Mouse (Mus musculus) heart, embryonic 14.5 days (tissue): ENCODE results near the gene Cyb561d2. TPM values are rescaled to one million over a fixed set of nuclear protein-coding genes. Genes with fewer than 3 reads are reported as not detected.
"Not testable (repeated sequence)": the region's sequence is repeated elsewhere in the genome, so short reads cannot be mapped to it uniquely, and the experiment has no call there.

Experiments used
- ATAC-seq: fragments of 200-750 bp; cut with Nextera tagmentation; 2 replicates; pipeline ENCODE4 v1.8.0; 2017; ENCODE audit warnings: low read depth, moderate TSS enrichment; ENCODE audit not compliant: insufficient number of reproducible peaks, insufficient read depth, low FRiP score
- H3K27ac ChIP-seq, 2 experiments: fragments of 200-500 bp in 1 of 2; fragments of 300-500 bp in 1 of 2; sonication (generic) in 1 of 2; replicated peaks in 1 of 2; 2 replicates each; pipeline ENCODE4 v1.5.1; 2012 to 2014; ENCODE audit warnings: low read depth in 2 of 2, low read length in 2 of 2, control low read depth in 1 of 2, mild to moderate bottlenecking in 1 of 2, mixed read lengths in 1 of 2; ENCODE audit not compliant: control insufficient read depth in 1 of 2, insufficient read depth in 1 of 2
- H3K27me3 ChIP-seq: fragments of 300-500 bp; sonication (generic); 2 replicates; pipeline ENCODE4 v1.6.1; 2014; ENCODE audit warnings: mild to moderate bottlenecking, low read length, control low read depth; ENCODE audit not compliant: control insufficient read depth, insufficient read depth
- H3K36me3 ChIP-seq: fragments of 300-500 bp; sonication (generic); 2 replicates; pipeline ENCODE4 v1.6.1; 2014; ENCODE audit warnings: mild to moderate bottlenecking, control low read depth, low read length, mixed read lengths; ENCODE audit not compliant: control insufficient read depth, insufficient read depth
- H3K4me1 ChIP-seq, 2 experiments: fragments of 200-500 bp in 1 of 2; fragments of 300-500 bp in 1 of 2; sonication (generic) in 1 of 2; 2 replicates each; pipeline ENCODE4 v1.6.1; 2012 to 2014; ENCODE audit warnings: low read length in 2 of 2, control low read depth in 1 of 2, mixed read lengths in 1 of 2; ENCODE audit not compliant: control insufficient read depth in 2 of 2, insufficient read depth in 2 of 2
- H3K4me2 ChIP-seq: fragments of 300-500 bp; sonication (generic); 2 replicates; pipeline ENCODE4 v1.6.1; 2014; ENCODE audit warnings: mild to moderate bottlenecking, low read length
- H3K4me3 ChIP-seq, 2 experiments: fragments of 200-500 bp in 1 of 2; fragments of 300-500 bp in 1 of 2; sonication (generic) in 1 of 2; 2 replicates each; pipeline ENCODE4 v1.5.1; 2012 to 2014; ENCODE audit warnings: low read length in 2 of 2, mild to moderate bottlenecking in 2 of 2, control low read depth in 1 of 2, low read depth in 1 of 2, moderate library complexity in 1 of 2; ENCODE audit not compliant: control insufficient read depth in 1 of 2, insufficient read depth in 1 of 2
- H3K9ac ChIP-seq: fragments of 300-500 bp; sonication (generic); 2 replicates; pipeline ENCODE4 v1.6.1; 2014; ENCODE audit warnings: mild to moderate bottlenecking, low read length
- H3K9me3 ChIP-seq: fragments of 300-500 bp; sonication (generic); 2 replicates; pipeline ENCODE4 v1.6.1; 2016; ENCODE audit warnings: low read length, control low read depth; ENCODE audit not compliant: control insufficient read depth
- WGBS: fragments of 180-500 bp; shearing (Covaris S2); extraction: QIAGEN DNeasy Blood & Tissue Kit; methylation state at CpG from one replicate; pipeline ENCODE4 v1.1.7; 2014; 5-methylcytosine and 5-hydroxymethylcytosine counted together
- polyA plus RNA-seq: library from polyadenylated mRNA; unstranded; fragments of >200 nt; fragmentation: Nextera tagmentation; extraction: Ambion mirVana; gene quantifications from 2 replicates; pipeline ENCODE4 v1.2.1, GENCODE M21; 2014

The Cyb561d2 gene
- polyA plus RNA-seq, 1 experiment from 2014 or later = 22.8 TPM

- ATAC-seq = peak; percentile 3; the same call in 1 of the 2 replicates
- H3K27ac ChIP-seq = peak overlapping the region; percentile 87 to 92
Observed at GRCm38 (mm10) chr9:107569270-107569669, 27.3 kb upstream of the Cyb561d2 start.

GRCm38 (mm10) chr9:107568331-107569261 is 26.6 kb upstream of the Cyb561d2 start:
- Histone ChIP-seq H3K9me3 (no peaks in the 10 kb centered on the region), H3K27me3 (no peaks in the 10 kb centered on the region), H3K4me3 (peak overlapping the region; percentile 77 to 88), H3K4me2 (peak overlapping the region; percentile 97), H3K36me3 (peaks cover 62% of the 10 kb centered on the region), H3K27ac (peak overlapping the region; percentile 87 to 92), H3K4me1 (peaks cover 38 to 60% of the 10 kb centered on the region in 2 experiments), H3K9ac (peak overlapping the region; percentile 92)
- ATAC-seq = peak; percentile 72
- under 1% methylated on average over 41 of the region's 41 CpGs for WGBS

More at GRCm38 (mm10) chr9:107569270-107569669, 27.3 kb upstream of the Cyb561d2 start:
- H3K9me3 ChIP-seq = no peaks in the 10 kb centered on the region
- H3K9ac ChIP-seq = peak overlapping the region; percentile 92
- WGBS = under 1% methylated on average over 23 of the region's 23 CpGs
- H3K27me3 ChIP-seq = no peaks in the 10 kb centered on the region
- peaks cover 60% of the 10 kb centered on the region for H3K36me3 ChIP-seq
- H3K4me2 ChIP-seq = peak overlapping the region; percentile 97
- peaks cover 32 to 53% of the 10 kb centered on the region in 2 experiments for H3K4me1 ChIP-seq
- peak overlapping the region; percentile 77 to 88 for H3K4me3 ChIP-seq

GRCm38 (mm10) chr9:107567702-107568319 is 25.8 kb upstream of the Cyb561d2 start, which contains the start of gene Hyal2:
Hyal2 (plus strand) TSS chr9:107567945.
- peaks cover 54% of the 10 kb centered on the region for H3K36me3 ChIP-seq
- H3K27ac ChIP-seq = peak within 1 kb of the TSS; percentile 87 to 92
- ATAC-seq = no peak
- 8% methylated on average over 18 of the region's 18 CpGs for WGBS
- H3K9me3 ChIP-seq = no peaks in the 10 kb centered on the region
- no peaks in the 10 kb centered on the region for H3K27me3 ChIP-seq
- H3K4me3 ChIP-seq = peak within 1 kb of the TSS; percentile 77 to 88
- H3K4me2 ChIP-seq = peak within 1 kb of the TSS; percentile 97
- H3K4me1 ChIP-seq = peaks cover 38 to 61% of the 10 kb centered on the region in 2 experiments
- peak within 1 kb of the TSS; percentile 92 for H3K9ac ChIP-seq

- Histone ChIP-seq H3K4me3 (no peak overlapping the region), H3K27me3 (no peaks in the 10 kb centered on the region), H3K4me2 (peak overlapping the region; percentile 97), H3K27ac (peak overlapping the region; percentile 87 to 92), H3K36me3 (peaks cover 52% of the 10 kb centered on the region), H3K9ac (no peak overlapping the region), H3K4me1 (peaks cover 38 to 61% of the 10 kb centered on the region in 2 experiments), H3K9me3 (no peaks in the 10 kb centered on the region)
- 54% methylated on average over 3 of the region's 3 CpGs for WGBS
- peak; percentile 42; the same call in 1 of the 2 replicates for ATAC-seq
Observed at GRCm38 (mm10) chr9:107566855-107567254, 24.9 kb upstream of the Cyb561d2 start.

- Histone ChIP-seq H3K27me3 (no peaks in the 10 kb centered on the region), H3K9me3 (no peaks in the 10 kb centered on the region), H3K4me3 (no peak overlapping the region), H3K9ac (0 out of 2 replicates have a peak overlapping the region, but pooled peaks have one; percentile 35), H3K4me2 (peak overlapping the region; percentile 97), H3K27ac (peak overlapping the region; percentile 75 to 92), H3K4me1 (peaks cover 33 to 56% of the 10 kb centered on the region in 2 experiments), H3K36me3 (peaks cover 52% of the 10 kb centered on the region)
- ATAC-seq = no peak
- 46% methylated on average over 15 of the region's 15 CpGs for WGBS
Observed at GRCm38 (mm10) chr9:107566041-107566709, 24.2 kb upstream of the Cyb561d2 start.

- peaks cover 52% of the 10 kb centered on the region for H3K36me3 ChIP-seq
- not testable (repeated sequence) for H3K4me3 ChIP-seq, ATAC-seq, H3K27me3 ChIP-seq, H3K9me3 ChIP-seq, H3K9ac ChIP-seq
- peaks cover 27 to 50% of the 10 kb centered on the region in 2 experiments for H3K4me1 ChIP-seq
- H3K27ac ChIP-seq = peak overlapping the region in 1 of 2 experiments; percentile 92; a peak in 2 of 4 replicates
- H3K4me2 ChIP-seq = peak overlapping the region; percentile 21
- 47% methylated on average over 5 of the region's 5 CpGs for WGBS
Observed at GRCm38 (mm10) chr9:107565556-107565955, 23.6 kb upstream of the Cyb561d2 start.

- Histone ChIP-seq H3K27ac (peak within 1 kb of the TSS; percentile 34 to 69; a peak in 3 of 4 replicates), H3K27me3 (no peaks in the 10 kb centered on the region), H3K4me2 (peak within 1 kb of the TSS; percentile 88), H3K9me3 (no peaks in the 10 kb centered on the region), H3K4me1 (peaks cover 17 to 38% of the 10 kb centered on the region in 2 experiments), H3K4me3 (peak within 1 kb of the TSS; percentile 72 to 75), H3K36me3 (peaks cover 71% of the 10 kb centered on the region), H3K9ac (peak within 1 kb of the TSS; percentile 86)
- peak; percentile 83 for ATAC-seq
- WGBS = under 1% methylated on average over 46 of the region's 46 CpGs
Observed at GRCm38 (mm10) chr9:107563029-107563581, 21.1 kb upstream of the Cyb561d2 start, which contains the start of gene Tusc2. Tusc2 (plus strand) TSS chr9:107563255.
